26 mouse cellular contexts compared by ENCODE assay signal in the genomic region with DNA sequence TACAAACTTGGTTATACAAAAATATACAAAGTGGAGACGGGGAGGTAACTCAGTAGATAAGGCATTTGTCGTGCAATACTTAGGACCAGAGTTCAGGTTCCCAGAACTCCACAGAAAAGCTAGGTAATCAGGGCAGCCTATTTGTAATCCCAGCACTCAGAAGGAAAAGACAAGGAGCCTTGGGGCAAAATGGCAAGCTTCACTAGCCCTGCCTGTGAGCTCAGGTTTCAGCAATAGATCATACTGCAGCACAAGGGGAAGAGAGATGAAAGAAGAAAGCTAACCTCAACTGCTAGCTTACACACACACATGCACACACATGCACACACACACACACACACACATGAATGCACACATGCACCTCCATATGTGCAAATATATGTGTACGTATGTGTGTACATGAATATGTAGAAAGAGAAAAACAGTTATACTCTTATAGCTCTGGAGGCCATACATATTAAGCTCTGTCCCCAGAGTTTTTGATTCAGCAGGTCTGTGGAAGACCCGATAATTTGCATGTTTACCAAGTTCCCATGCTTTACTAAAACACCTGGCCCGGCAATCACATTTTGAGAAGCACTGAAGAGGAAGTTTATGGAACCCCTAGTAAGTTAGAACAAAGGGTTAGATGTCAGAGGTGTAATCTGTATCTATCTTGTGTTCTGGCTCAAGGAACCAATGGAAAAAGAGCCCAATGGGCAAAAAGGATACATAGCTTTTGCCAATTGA.
A peak's percentile ranks its signal among the peaks of the same experiment; 100 is the strongest.
DNase-seq lines count a peak whose midpoint lies in the region; ATAC-seq and TF ChIP-seq lines count a peak whose summit lies in the region.
"Had no signal": no experiment of that assay in that cellular context is flagged by ENCODE, and none has a peak within 500 bp of the region (broad histone marks: within the 10 kb centered on the region; RNA-seq: fewer than 3 reads in every experiment).

No protein-coding gene starts in this region.

- H3K9me3 ChIP-seq in kidney, embryonic 14.5 days (ENCODE audit: control insufficient read depth, low read length) = no peaks in the 10 kb centered on the region
- no peaks in the 10 kb centered on the region for H3K9me3 ChIP-seq in embryonic facial prominence, embryonic 10.5 days
- no peaks in the 10 kb centered on the region for H3K9me3 ChIP-seq in lung, postnatal 0 days (ENCODE audit: low read length)
- H3K9me3 ChIP-seq: forebrain, embryonic 10.5 days; limb, embryonic 15.5 days; lung, embryonic 15.5 days; midbrain, embryonic 10.5 days; neural tube, embryonic 13.5 days had no signal

- H3K9ac ChIP-seq in kidney, embryonic 14.5 days (ENCODE audit: low read depth, low read length) = no peak overlapping the region
- no peak overlapping the region for H3K9ac ChIP-seq in lung, postnatal 0 days (replicated peaks; ENCODE audit: low read depth)
- H3K9ac ChIP-seq: hindbrain, embryonic 14.5 days; limb, embryonic 15.5 days; liver, embryonic 14.5 days; lung, embryonic 15.5 days; neural tube, embryonic 13.5 days had no signal

- no peak overlapping the region for H3K4me2 ChIP-seq in kidney, embryonic 14.5 days (replicated peaks; ENCODE audit: low read depth, low read length)
- H3K4me2 ChIP-seq in lung, postnatal 0 days (replicated peaks; ENCODE audit: low read depth, low read length) = no peak overlapping the region
- H3K4me2 ChIP-seq: hindbrain, embryonic 14.5 days; limb, embryonic 15.5 days; lung, embryonic 15.5 days; neural tube, embryonic 13.5 days had no signal

- H3K4me3 ChIP-seq in kidney, embryonic 14.5 days (ENCODE audit: low read length) = no peak overlapping the region
- no peak overlapping the region for H3K4me3 ChIP-seq in embryonic facial prominence, embryonic 10.5 days
- no peak overlapping the region for H3K4me3 ChIP-seq in lung, postnatal 0 days (ENCODE audit: low read depth, low read length)
- H3K4me3 ChIP-seq: forebrain, embryonic 10.5 days; left cerebral cortex, adult 2 months; limb, embryonic 15.5 days; lung, embryonic 15.5 days; midbrain, embryonic 10.5 days; myocyte; neural tube, embryonic 13.5 days had no signal

- no peak for TF ChIP-seq CTCF in lung, postnatal 0 days (IDR thresholded peaks at IDR 0.05)

- 0 out of 2 replicates have a peak, but pooled peaks cover 3% of the 10 kb centered on the region for H3K4me1 ChIP-seq in kidney, embryonic 14.5 days (ENCODE audit: control insufficient read depth, insufficient read depth, low read length)
- peaks cover 31% of the 10 kb centered on the region for H3K4me1 ChIP-seq in embryonic facial prominence, embryonic 10.5 days
- H3K4me1 ChIP-seq in lung, postnatal 0 days (ENCODE audit: insufficient read depth, low read depth, low read length) = peaks cover 3% of the 10 kb centered on the region; the same call in 1 of the 2 replicates
- H3K4me1 ChIP-seq: limb, embryonic 15.5 days; lung, embryonic 15.5 days had no signal

- DNase-seq in kidney, postnatal 4 days = no peak
- DNase-seq in thymus, postnatal 0 days (ENCODE audit: low spot score) = peak; percentile 7
- no peak for DNase-seq in thymus, postnatal 36 days
- peak; percentile 30 for DNase-seq in embryonic facial prominence, embryonic 10.5 days (ENCODE audit: low spot score)
- DNase-seq in splenic B cell, adult 2 months (ENCODE audit: low read depth, low spot score) = peak; percentile 67
- no peak for DNase-seq in lung, postnatal 0 days (ENCODE audit: low spot score)
- DNase-seq in Muller cell, postnatal 12 days (ENCODE audit: inconsistent ontology term) = no peak
- DNase-seq: adrenal gland, postnatal 25 days; cerebellum, adult 11 months; cerebellum, postnatal 10 days; gastrocnemius, postnatal 25 days; heart, postnatal 4 days; kidney, adult 8-10 months had no signal

- WGBS in kidney, embryonic 14.5 days = 50% methylated on average over 5 of the region's 5 CpGs
- 66% methylated on average over 5 of the region's 5 CpGs for WGBS in embryonic facial prominence, embryonic 10.5 days
- WGBS in lung, postnatal 0 days = 79% methylated on average over 5 of the region's 5 CpGs

- TF ChIP-seq EP300 in lung, postnatal 0 days (IDR thresholded peaks at IDR 0.05) = no peak

- H3K27me3 ChIP-seq in kidney, embryonic 14.5 days (ENCODE audit: control insufficient read depth, insufficient read depth, low read length) = no peaks in the 10 kb centered on the region
- peaks cover 19% of the 10 kb centered on the region for H3K27me3 ChIP-seq in embryonic facial prominence, embryonic 10.5 days (replicated peaks; ENCODE audit: low read depth, poor library complexity, severe bottlenecking)
- H3K27me3 ChIP-seq in splenic B cell, adult 2 months (ENCODE audit: control insufficient read depth, insufficient read depth, low read length, poor library complexity, severe bottlenecking) = no peaks in the 10 kb centered on the region
- no peaks in the 10 kb centered on the region for H3K27me3 ChIP-seq in lung, postnatal 0 days (replicated peaks; ENCODE audit: insufficient read depth, low read length)
- H3K27me3 ChIP-seq: limb, embryonic 15.5 days; lung, embryonic 15.5 days; neural tube, embryonic 13.5 days had no signal

- no peaks in the 10 kb centered on the region for H3K36me3 ChIP-seq in kidney, embryonic 14.5 days (ENCODE audit: control insufficient read depth, insufficient read depth, low read length)
- no peaks in the 10 kb centered on the region for H3K36me3 ChIP-seq in embryonic facial prominence, embryonic 10.5 days (replicated peaks)
- H3K36me3 ChIP-seq in splenic B cell, adult 2 months (ENCODE audit: control insufficient read depth, insufficient read depth, low read length, poor library complexity, severe bottlenecking) = no peaks in the 10 kb centered on the region; the same call in 1 of the 2 replicates
- H3K36me3 ChIP-seq in lung, postnatal 0 days (ENCODE audit: insufficient read depth, low read length) = no peaks in the 10 kb centered on the region
- H3K36me3 ChIP-seq: forebrain, embryonic 10.5 days; limb, embryonic 15.5 days; lung, embryonic 15.5 days; midbrain, embryonic 10.5 days; neural tube, embryonic 13.5 days had no signal

- no peak overlapping the region for H3K27ac ChIP-seq in kidney, embryonic 14.5 days (ENCODE audit: low read depth, low read length)
- H3K27ac ChIP-seq in embryonic facial prominence, embryonic 10.5 days (replicated peaks) = no peak overlapping the region
- no peak overlapping the region for H3K27ac ChIP-seq in lung, postnatal 0 days (ENCODE audit: low read length)
- H3K27ac ChIP-seq: forebrain, embryonic 10.5 days; hindbrain, embryonic 14.5 days; left cerebral cortex, adult 2 months; limb, embryonic 15.5 days; liver, embryonic 14.5 days; lung, embryonic 15.5 days; macrophage; midbrain, embryonic 10.5 days; neural tube, embryonic 13.5 days had no signal

- ATAC-seq in kidney, embryonic 14.5 days (ENCODE audit: low FRiP score, low TSS enrichment) = peak; percentile 62; the same call in 1 of the 2 replicates
- no peak for ATAC-seq in lung, postnatal 0 days
- ATAC-seq: inflammation-experienced regulatory T-cells, adult 6 months; midbrain, embryonic 16.5 days had no signal

Comparison
In these comparisons a context has a peak if more than half of its experiments do, and no peak if none do; other contexts are left out.
1. DNase-seq: peak in thymus, postnatal 0 days (single experiment), embryonic facial prominence, embryonic 10.5 days (single experiment) and splenic B cell, adult 2 months (single experiment); none in kidney, postnatal 4 days (0 of 2), thymus, postnatal 36 days (0 of 2), lung, postnatal 0 days (single experiment) and Muller cell, postnatal 12 days (single experiment).